Mouse (Mus musculus) midbrain, embryonic 10.5 days (tissue): ENCODE measurements at regions not wholly inside any gene's neighbourhood (a gene's known extent, or its start where the extent isn't known, plus 50 kb on each side); places are given as distances from the start of the nearest gene placed in this dataset.

Source experiments
- DNase-seq: peaks from one replicate; pipeline ENCODE4 v3.0.0-alpha.2; 2017; ENCODE audit warnings: low spot score
- H3K27ac ChIP-seq: fragments of 300-500 bp; sonication (generic); replicated peaks from 2 replicates; pipeline ENCODE4 v1.5.1; 2016; ENCODE audit warnings: mild to moderate bottlenecking
- H3K27me3 ChIP-seq: fragments of 300-500 bp; sonication (generic); 2 replicates; pipeline ENCODE4 v1.6.1; 2016; ENCODE audit warnings: low read depth, mild to moderate bottlenecking; ENCODE audit not compliant: poor library complexity, severe bottlenecking
- H3K36me3 ChIP-seq: fragments of 300-500 bp; sonication (generic); 2 replicates; pipeline ENCODE4 v1.6.1; 2016; ENCODE audit warnings: mild to moderate bottlenecking, moderate library complexity
- H3K4me1 ChIP-seq: fragments of 300-500 bp; sonication (generic); 2 replicates; pipeline ENCODE4 v1.6.1; 2016
- H3K4me3 ChIP-seq: fragments of 300-500 bp; sonication (generic); 2 replicates; pipeline ENCODE4 v1.5.1; 2016; ENCODE audit warnings: mild to moderate bottlenecking, moderate library complexity
- H3K9me3 ChIP-seq: fragments of 300-500 bp; sonication (generic); replicated peaks from 2 replicates; pipeline ENCODE4 v1.6.1; 2016; ENCODE audit warnings: mild to moderate bottlenecking
- WGBS: fragments of 180-500 bp; shearing (Covaris S2); methylation state at CpG from one replicate; pipeline ENCODE4 v1.1.7; 2016; 5-methylcytosine and 5-hydroxymethylcytosine counted together

- DNase-seq = no peak
- no peaks in the 10 kb centered on the region for H3K9me3 ChIP-seq
- H3K36me3 ChIP-seq = no peaks in the 10 kb centered on the region
- no peak overlapping the region for H3K27ac ChIP-seq
- 0 out of 2 replicates have a peak, but pooled peaks cover 3% of the 10 kb centered on the region for H3K4me1 ChIP-seq
- no peaks in the 10 kb centered on the region for H3K27me3 ChIP-seq
- no peak overlapping the region for H3K4me3 ChIP-seq
- 82% methylated on average over 6 of the region's 6 CpGs for WGBS
Measured at GRCm38 (mm10) chr16:92985768-92986167, 159.8 kb upstream of the Runx1 start.

GRCm38 (mm10) chr16:92982934-92983333 is 157.0 kb upstream of the Runx1 start:
- Histone ChIP-seq H3K4me3 (no peak overlapping the region), H3K27ac (no peak overlapping the region), H3K4me1 (0 out of 2 replicates have a peak, but pooled peaks cover 3% of the 10 kb centered on the region), H3K27me3 (no peaks in the 10 kb centered on the region), H3K9me3 (no peaks in the 10 kb centered on the region), H3K36me3 (no peaks in the 10 kb centered on the region)
- WGBS = 95% methylated on average over 7 of the region's 7 CpGs
- no peak for DNase-seq

GRCm38 (mm10) chr16:92979620-92980330 is 153.8 kb upstream of the Runx1 start:
- H3K4me1 ChIP-seq = no peaks in the 10 kb centered on the region
- no peaks in the 10 kb centered on the region for H3K36me3 ChIP-seq
- H3K27ac ChIP-seq = no peak overlapping the region
- no peak for DNase-seq
- H3K9me3 ChIP-seq = no peaks in the 10 kb centered on the region
- H3K27me3 ChIP-seq = no peaks in the 10 kb centered on the region
- H3K4me3 ChIP-seq = no peak overlapping the region
- 88% methylated on average over 11 of the region's 11 CpGs for WGBS

- Histone ChIP-seq H3K27me3 (no peaks in the 10 kb centered on the region), H3K4me3 (no peak overlapping the region), H3K27ac (no peak overlapping the region), H3K9me3 (no peaks in the 10 kb centered on the region), H3K36me3 (no peaks in the 10 kb centered on the region), H3K4me1 (no peaks in the 10 kb centered on the region)
- no peak for DNase-seq
- WGBS = 92% methylated on average over 8 of the region's 8 CpGs
Measured at GRCm38 (mm10) chr16:92976097-92976496, 150.1 kb upstream of the Runx1 start.

GRCm38 (mm10) chr16:92975090-92975489 is 149.1 kb upstream of the Runx1 start:
- Histone ChIP-seq H3K27ac (no peak overlapping the region), H3K9me3 (no peaks in the 10 kb centered on the region), H3K36me3 (no peaks in the 10 kb centered on the region), H3K4me1 (no peaks in the 10 kb centered on the region), H3K4me3 (no peak overlapping the region), H3K27me3 (no peaks in the 10 kb centered on the region)
- DNase-seq = no peak
- WGBS = 86% methylated on average over 8 of the region's 8 CpGs

GRCm38 (mm10) chr16:92972681-92973080 is 146.7 kb upstream of the Runx1 start:
- no peak for DNase-seq
- WGBS = 84% methylated on average over 5 of the region's 5 CpGs
- H3K27me3 ChIP-seq = no peaks in the 10 kb centered on the region

GRCm38 (mm10) chr16:92971956-92972355 is 146.0 kb upstream of the Runx1 start:
- Histone ChIP-seq H3K9me3 (no peaks in the 10 kb centered on the region), H3K27me3 (no peaks in the 10 kb centered on the region), H3K27ac (no peak overlapping the region), H3K36me3 (no peaks in the 10 kb centered on the region), H3K4me3 (no peak overlapping the region), H3K4me1 (no peaks in the 10 kb centered on the region)
- WGBS = 86% methylated on average over 3 of the region's 3 CpGs
- no peak for DNase-seq

More at GRCm38 (mm10) chr16:92972681-92973080, 146.7 kb upstream of the Runx1 start:
- Histone ChIP-seq H3K27ac (no peak overlapping the region), H3K4me3 (no peak overlapping the region), H3K9me3 (no peaks in the 10 kb centered on the region), H3K4me1 (no peaks in the 10 kb centered on the region), H3K36me3 (no peaks in the 10 kb centered on the region)

- Histone ChIP-seq H3K27ac (no peak overlapping the region), H3K27me3 (no peaks in the 10 kb centered on the region), H3K36me3 (no peaks in the 10 kb centered on the region), H3K9me3 (no peaks in the 10 kb centered on the region), H3K4me3 (no peak overlapping the region), H3K4me1 (no peaks in the 10 kb centered on the region)
- no peak for DNase-seq
- 86% methylated on average over 2 of the region's 2 CpGs for WGBS
Measured at GRCm38 (mm10) chr16:92970587-92970986, 144.6 kb upstream of the Runx1 start.

- no peaks in the 10 kb centered on the region for H3K4me1 ChIP-seq
- 92% methylated on average over 5 of the region's 5 CpGs for WGBS
- no peaks in the 10 kb centered on the region for H3K27me3 ChIP-seq
- H3K9me3 ChIP-seq = no peaks in the 10 kb centered on the region
- H3K36me3 ChIP-seq = no peaks in the 10 kb centered on the region
- H3K4me3 ChIP-seq = no peak overlapping the region
- DNase-seq = no peak
- no peak overlapping the region for H3K27ac ChIP-seq
Measured at GRCm38 (mm10) chr16:92969036-92969435, 143.1 kb upstream of the Runx1 start.

- Histone ChIP-seq H3K4me3 (no peak overlapping the region), H3K27me3 (no peaks in the 10 kb centered on the region)
- WGBS = 90% methylated on average over 10 of the region's 10 CpGs
Measured at GRCm38 (mm10) chr16:92966069-92966866, 140.3 kb upstream of the Runx1 start.

GRCm38 (mm10) chr16:92965651-92966050 is 139.7 kb upstream of the Runx1 start:
- 88% methylated on average over 3 of the region's 3 CpGs for WGBS
- Histone ChIP-seq H3K27ac (no peak overlapping the region), H3K4me1 (peaks cover 7% of the 10 kb centered on the region; the same call in 1 of the 2 replicates), H3K36me3 (no peaks in the 10 kb centered on the region), H3K27me3 (no peaks in the 10 kb centered on the region), H3K9me3 (no peaks in the 10 kb centered on the region), H3K4me3 (no peak overlapping the region)
- DNase-seq = no peak

More at GRCm38 (mm10) chr16:92966069-92966866, 140.3 kb upstream of the Runx1 start:
- Histone ChIP-seq H3K36me3 (no peaks in the 10 kb centered on the region), H3K9me3 (no peaks in the 10 kb centered on the region), H3K27ac (no peak overlapping the region), H3K4me1 (peaks cover 3% of the 10 kb centered on the region; the same call in 1 of the 2 replicates)
- no peak for DNase-seq

- H3K4me3 ChIP-seq = no peak overlapping the region
- H3K9me3 ChIP-seq = no peaks in the 10 kb centered on the region
- H3K36me3 ChIP-seq = no peaks in the 10 kb centered on the region
- H3K27ac ChIP-seq = no peak overlapping the region
- DNase-seq = no peak
- WGBS = 91% methylated on average over 4 of the region's 4 CpGs
- H3K4me1 ChIP-seq = peaks cover 7% of the 10 kb centered on the region; the same call in 1 of the 2 replicates
- no peaks in the 10 kb centered on the region for H3K27me3 ChIP-seq
Measured at GRCm38 (mm10) chr16:92963582-92963981, 137.6 kb upstream of the Runx1 start.

- 75% methylated on average over 3 of the region's 3 CpGs for WGBS
- Histone ChIP-seq H3K4me3 (no peak overlapping the region), H3K9me3 (no peaks in the 10 kb centered on the region), H3K36me3 (no peaks in the 10 kb centered on the region), H3K27ac (no peak overlapping the region), H3K4me1 (peaks cover 7% of the 10 kb centered on the region; the same call in 1 of the 2 replicates), H3K27me3 (no peaks in the 10 kb centered on the region)
- no peak for DNase-seq
Measured at GRCm38 (mm10) chr16:92961361-92961760, 135.4 kb upstream of the Runx1 start.
